Mouse (Mus musculus) liver, adult 2 months (tissue): ENCODE measurements around the gene Tmem9. TPM values are rescaled to one million over a fixed set of nuclear protein-coding genes. Genes with fewer than 3 reads are reported as not detected.

Experiments used
- DNase-seq: peaks from one replicate; pipeline ENCODE4 v3.0.0-alpha.2; 2011; ENCODE audit warnings: low read depth, low spot score; ENCODE audit errors: extremely low read depth
- H3K27ac ChIP-seq: fragments of 200-500 bp; replicated peaks from 2 replicates; pipeline ENCODE4 v1.5.1; 2012; ENCODE audit warnings: low read depth, mild to moderate bottlenecking, control low read depth, inconsistent platforms, low read length; ENCODE audit not compliant: insufficient read depth
- H3K27me3 ChIP-seq: fragments of 200-500 bp; 2 replicates; pipeline ENCODE4 v1.6.1; 2012; ENCODE audit warnings: mild to moderate bottlenecking, moderate library complexity, low read length, inconsistent platforms; ENCODE audit not compliant: control insufficient read depth, insufficient read depth
- H3K36me3 ChIP-seq: fragments of 200-500 bp; 2 replicates; pipeline ENCODE4 v1.6.1; 2012; ENCODE audit warnings: low read length, inconsistent platforms; ENCODE audit not compliant: control insufficient read depth, insufficient read depth
- H3K4me1 ChIP-seq: fragments of 200-500 bp; 2 replicates; pipeline ENCODE4 v1.6.1; 2011; ENCODE audit warnings: low read length; ENCODE audit not compliant: control insufficient read depth, insufficient read depth
- H3K4me3 ChIP-seq: fragments of 200-500 bp; 2 replicates; pipeline ENCODE4 v1.5.1; 2011; ENCODE audit warnings: low read depth, mild to moderate bottlenecking, control low read depth, low read length, moderate library complexity; ENCODE audit not compliant: insufficient read depth
- H3K79me2 ChIP-seq: fragments of 200-500 bp; 2 replicates; pipeline ENCODE4 v1.6.1; 2012; ENCODE audit warnings: inconsistent platforms, mild to moderate bottlenecking, low read length, moderate library complexity; ENCODE audit not compliant: control insufficient read depth, insufficient read depth
- H3K9ac ChIP-seq: fragments of 200-500 bp; 2 replicates; pipeline ENCODE4 v1.6.1; 2012; ENCODE audit warnings: low read depth, mild to moderate bottlenecking, control low read depth, inconsistent platforms, low read length
- CTCF ChIP-seq: fragments of 200-500 bp; IDR thresholded peaks from 2 replicates; pipeline ENCODE4 v1.5.1; 2011; ENCODE audit warnings: low read depth, low read length, control low read depth
- POLR2A ChIP-seq: fragments of 200-500 bp; IDR thresholded peaks from 2 replicates; pipeline ENCODE4 v1.6.1; 2011; ENCODE audit warnings: low read length, control low read depth; ENCODE audit not compliant: insufficient read depth; ENCODE audit errors: extremely low read depth
- WGBS: fragments of 180-500 bp; shearing (Covaris S2); methylation state at CpG from one replicate; pipeline ENCODE4 v1.1.7; 2018; 5-methylcytosine and 5-hydroxymethylcytosine counted together
- polyA plus RNA-seq: library from polyadenylated mRNA; depleted of rRNA; stranded (reverse); fragments of >200 nt; gene quantifications from 2 replicates; pipeline ENCODE4 v1.2.3, GENCODE M21; 2012
- total RNA-seq: library from RNA; depleted of rRNA; stranded (reverse); fragments of >200 nt; gene quantifications from 2 replicates; pipeline ENCODE4 v1.2.3, GENCODE M21; 2014

The Tmem9 gene
- total and polyA plus RNA-seq, 2 experiments: 20.1 to 39.1 TPM

GRCm38 (mm10) chr1:136038746-136039538, 31.0 kb downstream of the Tmem9 start:
- DNase-seq: no peak
- H3K27ac ChIP-seq: no peak overlapping the region
- no peak overlapping the region for H3K4me3 ChIP-seq
- no peaks in the 10 kb centered on the region for H3K4me1 ChIP-seq
- H3K27me3 ChIP-seq: no peaks in the 10 kb centered on the region; the same call in 1 of the 2 replicates
- TF ChIP-seq CTCF: no peak
- no peak for TF ChIP-seq POLR2A
- 73% methylated on average over 5 of the region's 5 CpGs for WGBS
- H3K79me2 ChIP-seq: no peaks in the 10 kb centered on the region
- H3K36me3 ChIP-seq: no peaks in the 10 kb centered on the region
- no peak overlapping the region for H3K9ac ChIP-seq

- no peak overlapping the region for H3K4me3 ChIP-seq
- H3K27ac ChIP-seq: no peak overlapping the region
- H3K36me3 ChIP-seq: no peaks in the 10 kb centered on the region
- H3K9ac ChIP-seq: no peak overlapping the region
- no peaks in the 10 kb centered on the region for H3K79me2 ChIP-seq
- no peaks in the 10 kb centered on the region for H3K4me1 ChIP-seq
- DNase-seq: no peak
- WGBS: 28% methylated on average over 11 of the region's 11 CpGs
- H3K27me3 ChIP-seq: no peaks in the 10 kb centered on the region; the same call in 1 of the 2 replicates
- no peak for TF ChIP-seq CTCF
- TF ChIP-seq POLR2A: no peak
Measured at GRCm38 (mm10) chr1:136040452-136040851, 32.5 kb downstream of the Tmem9 start.

GRCm38 (mm10) chr1:136040874-136041273, 32.9 kb downstream of the Tmem9 start:
- Histone ChIP-seq H3K4me1 (no peaks in the 10 kb centered on the region), H3K9ac (no peak overlapping the region), H3K4me3 (no peak overlapping the region), H3K79me2 (no peaks in the 10 kb centered on the region), H3K27ac (no peak overlapping the region), H3K36me3 (no peaks in the 10 kb centered on the region), H3K27me3 (no peaks in the 10 kb centered on the region; the same call in 1 of the 2 replicates)
- TF ChIP-seq CTCF (no peak), POLR2A (no peak)
- WGBS: 14% methylated on average over 4 of the region's 4 CpGs
- no peak for DNase-seq

GRCm38 (mm10) chr1:136045774-136046173, 37.8 kb downstream of the Tmem9 start:
- Histone ChIP-seq H3K79me2 (no peaks in the 10 kb centered on the region), H3K27me3 (peaks cover 6% of the 10 kb centered on the region; the same call in 1 of the 2 replicates), H3K36me3 (no peaks in the 10 kb centered on the region), H3K27ac (no peak overlapping the region), H3K4me1 (no peaks in the 10 kb centered on the region), H3K9ac (no peak overlapping the region), H3K4me3 (no peak overlapping the region)
- WGBS: 14% methylated on average over 4 of the region's 4 CpGs
- peak; percentile 24 for DNase-seq
- peak; percentile 84 for TF ChIP-seq CTCF
- no peak for TF ChIP-seq POLR2A

GRCm38 (mm10) chr1:136047432-136047831, 39.5 kb downstream of the Tmem9 start:
- no peak for TF ChIP-seq POLR2A
- TF ChIP-seq CTCF: peak; percentile 32; the same call in 1 of the 2 replicates
- WGBS: 8% methylated on average over 2 of the region's 2 CpGs
- Histone ChIP-seq H3K4me3 (no peak overlapping the region), H3K36me3 (no peaks in the 10 kb centered on the region), H3K9ac (no peak overlapping the region), H3K27me3 (peaks cover 8% of the 10 kb centered on the region; the same call in 1 of the 2 replicates), H3K4me1 (no peaks in the 10 kb centered on the region), H3K79me2 (no peaks in the 10 kb centered on the region), H3K27ac (no peak overlapping the region)
- peak; percentile 15 for DNase-seq

GRCm38 (mm10) chr1:136047894-136048293, 39.9 kb downstream of the Tmem9 start:
- Histone ChIP-seq H3K27me3 (peaks cover 8% of the 10 kb centered on the region; the same call in 1 of the 2 replicates), H3K36me3 (no peaks in the 10 kb centered on the region), H3K79me2 (no peaks in the 10 kb centered on the region), H3K4me1 (no peaks in the 10 kb centered on the region), H3K9ac (no peak overlapping the region), H3K27ac (no peak overlapping the region), H3K4me3 (no peak overlapping the region)
- TF ChIP-seq CTCF (no peak), POLR2A (no peak)
- 69% methylated on average over 9 of the region's 9 CpGs for WGBS
- no peak for DNase-seq
